Mouse (Mus musculus) hindbrain, embryonic 15.5 days (tissue): ENCODE measurements around the gene Mcoln1. TPM values are rescaled to one million over a fixed set of nuclear protein-coding genes. Genes with fewer than 3 reads are reported as not detected.

Source experiments
- ATAC-seq: fragments of 200-750 bp; cut with Nextera tagmentation; 2 replicates; pipeline ENCODE4 v1.8.0; 2017; ENCODE audit warnings: low read depth, moderate number of reproducible peaks, moderate TSS enrichment; ENCODE audit not compliant: low FRiP score
- H3K27ac ChIP-seq: fragments of 300-500 bp; sonication (generic); replicated peaks from 2 replicates; pipeline ENCODE4 v1.5.1; 2015; ENCODE audit warnings: mild to moderate bottlenecking, inconsistent platforms
- H3K27me3 ChIP-seq: fragments of 300-500 bp; sonication (generic); 2 replicates; pipeline ENCODE4 v1.6.1; 2015; ENCODE audit warnings: control low read depth, inconsistent platforms
- H3K36me3 ChIP-seq: fragments of 300-500 bp; sonication (generic); 2 replicates; pipeline ENCODE4 v1.6.1; 2015; ENCODE audit warnings: control low read depth, inconsistent platforms
- H3K4me1 ChIP-seq: fragments of 300-500 bp; sonication (generic); replicated peaks from 2 replicates; pipeline ENCODE4 v1.6.1; 2015; ENCODE audit warnings: control low read depth, inconsistent platforms
- H3K4me2 ChIP-seq: fragments of 300-500 bp; sonication (generic); 2 replicates; pipeline ENCODE4 v1.6.1; 2015; ENCODE audit warnings: moderate library complexity, mild to moderate bottlenecking, inconsistent platforms
- H3K4me3 ChIP-seq: fragments of 300-500 bp; sonication (generic); 2 replicates; pipeline ENCODE4 v1.5.1; 2015; ENCODE audit warnings: mild to moderate bottlenecking, inconsistent platforms
- H3K9ac ChIP-seq: fragments of 300-500 bp; sonication (generic); 2 replicates; pipeline ENCODE4 v1.6.1; 2015; ENCODE audit warnings: inconsistent platforms
- H3K9me3 ChIP-seq: fragments of 300-500 bp; sonication (generic); 2 replicates; pipeline ENCODE4 v1.6.1; 2016; ENCODE audit warnings: control low read depth, inconsistent platforms
- WGBS: fragments of 180-500 bp; shearing (Covaris S2); methylation state at CpG from one replicate; pipeline ENCODE4 v1.1.7; 2015; 5-methylcytosine and 5-hydroxymethylcytosine counted together
- polyA plus RNA-seq: library from polyadenylated mRNA; unstranded; fragments of >200 nt; fragmentation: Nextera tagmentation; extraction: Ambion mirVana; gene quantifications from 2 replicates; pipeline ENCODE4 v1.2.1, GENCODE M21; 2015

Mcoln1 gene
- polyA plus RNA-seq, 1 experiment from 2014 or later = 125 TPM

- Histone ChIP-seq H3K4me2 (no peak overlapping the region), H3K9me3 (no peaks in the 10 kb centered on the region), H3K27me3 (no peaks in the 10 kb centered on the region), H3K4me3 (no peak overlapping the region), H3K4me1 (no peaks in the 10 kb centered on the region), H3K9ac (no peak overlapping the region), H3K27ac (no peak overlapping the region), H3K36me3 (peaks cover 55% of the 10 kb centered on the region)
- ATAC-seq = no peak
- 92% methylated on average over 6 of the region's 6 CpGs for WGBS
Observed at GRCm38 (mm10) chr8:3507979-3508754, 7.9 kb downstream of the Mcoln1 start.

GRCm38 (mm10) chr8:3514681-3515247 lies 14.5 kb downstream of the Mcoln1 start:
- WGBS = 34% methylated on average over 13 of the region's 13 CpGs
- H3K4me1 ChIP-seq = peaks cover 21% of the 10 kb centered on the region

GRCm38 (mm10) chr8:3515260-3515671 lies 15.0 kb downstream of the Mcoln1 start, which contains the start of gene Pnpla6:
Pnpla6 (plus strand) TSS chr8:3515384.
- H3K27me3 ChIP-seq = no peaks in the 10 kb centered on the region
- peak; percentile 72 for ATAC-seq
- H3K4me1 ChIP-seq = peaks cover 21% of the 10 kb centered on the region
- peak within 1 kb of the TSS; percentile 91 for H3K4me2 ChIP-seq
- H3K9me3 ChIP-seq = no peaks in the 10 kb centered on the region
- peaks cover 29% of the 10 kb centered on the region for H3K36me3 ChIP-seq
- under 1% methylated on average over 25 of the region's 25 CpGs for WGBS
- H3K27ac ChIP-seq = peak within 1 kb of the TSS; percentile 82
- H3K4me3 ChIP-seq = peak within 1 kb of the TSS; percentile 57
- H3K9ac ChIP-seq = peak within 1 kb of the TSS; percentile 75

More at GRCm38 (mm10) chr8:3514681-3515247, 14.5 kb downstream of the Mcoln1 start:
- H3K9me3 ChIP-seq = no peaks in the 10 kb centered on the region
- H3K4me2 ChIP-seq = peak overlapping the region; percentile 91
- H3K36me3 ChIP-seq = peaks cover 29% of the 10 kb centered on the region
- peak overlapping the region; percentile 57 for H3K4me3 ChIP-seq
- no peaks in the 10 kb centered on the region for H3K27me3 ChIP-seq
- no peak; the same call in 1 of the 2 replicates for ATAC-seq
- peak overlapping the region; percentile 82 for H3K27ac ChIP-seq
- H3K9ac ChIP-seq = peak overlapping the region; percentile 75

GRCm38 (mm10) chr8:3515771-3516417 lies 15.6 kb downstream of the Mcoln1 start:
- Histone ChIP-seq H3K4me3 (peak overlapping the region; percentile 57), H3K27me3 (no peaks in the 10 kb centered on the region), H3K27ac (peak overlapping the region; percentile 82), H3K9me3 (no peaks in the 10 kb centered on the region), H3K36me3 (peaks cover 24% of the 10 kb centered on the region), H3K9ac (peak overlapping the region; percentile 75), H3K4me1 (peaks cover 21% of the 10 kb centered on the region), H3K4me2 (peak overlapping the region; percentile 91)
- under 1% methylated on average over 25 of the region's 25 CpGs for WGBS
- ATAC-seq = peak; percentile 59

GRCm38 (mm10) chr8:3516450-3517116 lies 16.3 kb downstream of the Mcoln1 start:
- peak overlapping the region; percentile 82 for H3K27ac ChIP-seq
- H3K36me3 ChIP-seq = peaks cover 25% of the 10 kb centered on the region
- WGBS = 0% methylated on average over 36 of the region's 36 CpGs
- H3K4me1 ChIP-seq = peaks cover 21% of the 10 kb centered on the region
- H3K9me3 ChIP-seq = no peaks in the 10 kb centered on the region
- H3K9ac ChIP-seq = peak overlapping the region; percentile 75
- H3K27me3 ChIP-seq = no peaks in the 10 kb centered on the region
- peak overlapping the region; percentile 57 for H3K4me3 ChIP-seq
- peak; percentile 91 for ATAC-seq
- peak overlapping the region; percentile 91 for H3K4me2 ChIP-seq

- H3K36me3 ChIP-seq = peaks cover 25% of the 10 kb centered on the region
- peak overlapping the region; percentile 57 for H3K4me3 ChIP-seq
- H3K27ac ChIP-seq = peak overlapping the region; percentile 82
- no peak; the same call in 1 of the 2 replicates for ATAC-seq
- H3K9ac ChIP-seq = peak overlapping the region; percentile 40
- H3K27me3 ChIP-seq = no peaks in the 10 kb centered on the region
- peak overlapping the region; percentile 91 for H3K4me2 ChIP-seq
- WGBS = 15% methylated on average over 16 of the region's 16 CpGs
- H3K4me1 ChIP-seq = peaks cover 21% of the 10 kb centered on the region
- no peaks in the 10 kb centered on the region for H3K9me3 ChIP-seq
Observed at GRCm38 (mm10) chr8:3517117-3517495, 16.8 kb downstream of the Mcoln1 start.

- no peak for ATAC-seq
- no peaks in the 10 kb centered on the region for H3K9me3 ChIP-seq
- no peak overlapping the region for H3K4me3 ChIP-seq
- H3K36me3 ChIP-seq = peaks cover 53% of the 10 kb centered on the region
- H3K9ac ChIP-seq = no peak overlapping the region
- H3K27ac ChIP-seq = no peak overlapping the region
- H3K4me2 ChIP-seq = no peak overlapping the region
- H3K4me1 ChIP-seq = peaks cover 8% of the 10 kb centered on the region
- H3K27me3 ChIP-seq = no peaks in the 10 kb centered on the region
- WGBS = 93% methylated on average over 13 of the region's 13 CpGs
Observed at GRCm38 (mm10) chr8:3522007-3522697, 21.9 kb downstream of the Mcoln1 start.

- Histone ChIP-seq H3K4me2 (no peak overlapping the region), H3K9ac (no peak overlapping the region), H3K9me3 (no peaks in the 10 kb centered on the region), H3K4me1 (no peaks in the 10 kb centered on the region), H3K4me3 (no peak overlapping the region), H3K27ac (no peak overlapping the region), H3K27me3 (no peaks in the 10 kb centered on the region), H3K36me3 (peaks cover 36% of the 10 kb centered on the region)
- 87% methylated on average over 5 of the region's 5 CpGs for WGBS
- ATAC-seq = no peak
Observed at GRCm38 (mm10) chr8:3530816-3531215, 30.6 kb downstream of the Mcoln1 start.

GRCm38 (mm10) chr8:3531936-3532335 lies 31.7 kb downstream of the Mcoln1 start:
- Histone ChIP-seq H3K4me2 (no peak overlapping the region), H3K4me1 (no peaks in the 10 kb centered on the region), H3K9me3 (no peaks in the 10 kb centered on the region), H3K27me3 (no peaks in the 10 kb centered on the region), H3K9ac (no peak overlapping the region), H3K27ac (no peak overlapping the region), H3K36me3 (peaks cover 38% of the 10 kb centered on the region), H3K4me3 (no peak overlapping the region)
- ATAC-seq = no peak
- 97% methylated on average over 18 of the region's 18 CpGs for WGBS

- H3K27ac ChIP-seq = no peak overlapping the region
- H3K9me3 ChIP-seq = no peaks in the 10 kb centered on the region
- no peak overlapping the region for H3K4me3 ChIP-seq
- WGBS = 69% methylated on average over 15 of the region's 15 CpGs
- H3K4me2 ChIP-seq = no peak overlapping the region
- H3K27me3 ChIP-seq = no peaks in the 10 kb centered on the region
- no peaks in the 10 kb centered on the region for H3K4me1 ChIP-seq
- ATAC-seq = no peak
- H3K9ac ChIP-seq = no peak overlapping the region
- peaks cover 68% of the 10 kb centered on the region for H3K36me3 ChIP-seq
Observed at GRCm38 (mm10) chr8:3536053-3536841, 36.0 kb downstream of the Mcoln1 start.

GRCm38 (mm10) chr8:3536940-3537339 lies 36.7 kb downstream of the Mcoln1 start:
- H3K4me1 ChIP-seq = no peaks in the 10 kb centered on the region
- no peak for ATAC-seq
- 95% methylated on average over 9 of the region's 9 CpGs for WGBS
- H3K4me2 ChIP-seq = no peak overlapping the region
- H3K9ac ChIP-seq = no peak overlapping the region
- peaks cover 68% of the 10 kb centered on the region for H3K36me3 ChIP-seq
- H3K27me3 ChIP-seq = no peaks in the 10 kb centered on the region
- H3K27ac ChIP-seq = no peak overlapping the region
- no peak overlapping the region for H3K4me3 ChIP-seq
- H3K9me3 ChIP-seq = no peaks in the 10 kb centered on the region
